Comparison of ENCODE assay signal across 17 mouse cellular contexts in the genomic region with DNA sequence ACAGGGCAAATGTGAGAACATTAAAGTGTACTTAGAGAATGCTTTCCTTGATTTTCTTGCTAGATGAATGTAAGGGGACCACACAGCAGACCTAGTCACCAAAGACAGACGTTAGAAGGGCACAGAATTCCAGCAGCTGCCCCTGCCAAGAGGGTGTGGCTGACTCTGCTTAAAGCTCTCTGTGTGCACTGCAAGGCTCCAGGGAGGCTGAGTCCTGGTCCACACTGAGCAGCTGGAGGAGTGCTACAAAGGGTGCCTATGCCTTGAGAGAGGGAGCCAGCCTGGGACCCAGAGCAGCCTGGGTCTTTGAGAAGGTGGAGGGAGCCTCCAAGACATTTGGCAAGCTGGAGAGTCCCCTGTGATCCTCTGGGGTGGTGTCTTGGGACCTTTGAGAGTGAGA. TPM values are rescaled to one million over a fixed set of nuclear protein-coding genes. Genes with fewer than 3 reads are reported as not detected.
"Had no signal": no experiment of that assay in that cellular context is flagged by ENCODE, and none has a peak within 500 bp of the region (broad histone marks: within the 10 kb centered on the region; RNA-seq: fewer than 3 reads in every experiment).

No protein-coding gene starts in this region.

- DNase-seq: kidney, adult 8-10 months; kidney, postnatal 36 days; layer of hippocampus, adult 9-11 months; layer of hippocampus, postnatal 36 days; liver; liver, embryonic 13.5 days; liver, postnatal 0 days; lung, postnatal 14 days; midbrain, embryonic 14.5 days; spleen, adult 18-20 months; thymus, adult 18-20 months; thymus, postnatal 25 days had no signal

- ATAC-seq: intestine, embryonic 16.5 days; liver, postnatal 0 days had no signal

- H3K9ac ChIP-seq: liver, embryonic 13.5 days; liver, postnatal 0 days; lung, embryonic 15.5 days; neural tube, embryonic 15.5 days had no signal

- H3K4me3 ChIP-seq: liver, embryonic 13.5 days; lung, embryonic 15.5 days; myocyte; neural tube, embryonic 15.5 days had no signal

- H3K9me3 ChIP-seq: liver, embryonic 13.5 days; lung, embryonic 15.5 days; neural tube, embryonic 15.5 days had no signal

- H3K27me3 ChIP-seq: neural tube, embryonic 15.5 days had no signal

- H3K4me2 ChIP-seq: liver, embryonic 13.5 days; lung, embryonic 15.5 days; neural tube, embryonic 15.5 days had no signal

- H3K36me3 ChIP-seq: liver, embryonic 13.5 days; lung, embryonic 15.5 days; neural tube, embryonic 15.5 days had no signal

- H3K27ac ChIP-seq: liver, embryonic 13.5 days; lung, embryonic 15.5 days; macrophage; neural tube, embryonic 15.5 days had no signal

RNA-seq across cellular contexts. Expression of gene Gm49601, which starts 7.1 kb away (rescaled TPM):
- polyA plus RNA-seq: liver, postnatal 0 days; macrophage had no signal

RNA-seq across cellular contexts. Expression of gene Tbx1, which starts 42.9 kb away (rescaled TPM):
- polyA plus RNA-seq: liver, postnatal 0 days; macrophage had no signal
